Mouse (Mus musculus): ENCODE data around the gene Tanc2.

Tanc2 gene

GRCm38 (mm10) chr11:105952911-105953386, 363.2 kb downstream of the Tanc2 start, which contains the start of gene Cyb561:
TSS of gene Cyb561 (minus strand) at chr11:105953336.
- DNase-seq (ENCODE audit: extremely low read depth, low read depth) = no peak

DNA sequence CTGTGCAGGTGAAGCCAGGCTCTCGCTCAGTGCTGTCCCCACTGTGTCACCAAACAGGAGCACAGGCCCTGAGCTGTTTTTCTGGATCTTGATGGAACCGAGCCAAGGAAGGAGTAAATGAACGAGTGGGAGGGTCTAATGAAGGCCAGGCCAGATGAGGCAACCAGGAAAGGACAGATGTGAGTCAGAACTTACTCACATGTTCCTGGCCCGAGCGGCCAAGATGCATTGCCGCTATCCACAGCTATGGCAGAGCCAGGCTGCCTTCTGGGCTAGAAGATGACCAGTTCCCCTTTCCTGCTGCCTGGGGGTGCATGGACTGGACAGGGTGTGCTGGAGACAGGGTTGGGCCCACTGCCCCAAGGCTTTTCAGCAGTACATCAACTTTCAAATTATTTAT, 363.6 kb downstream of the Tanc2 start:
- DNase-seq (ENCODE audit: extremely low read depth, low read depth) = no peak

GRCm38 (mm10) chr11:105955815-105956430, 366.1 kb downstream of the Tanc2 start:
- no peak for DNase-seq (ENCODE audit: extremely low read depth, low read depth)

- DNase-seq (ENCODE audit: extremely low read depth, low read depth) = no peak
Observed at GRCm38 (mm10) chr11:105957501-105957900, 367.7 kb downstream of the Tanc2 start.

DNA sequence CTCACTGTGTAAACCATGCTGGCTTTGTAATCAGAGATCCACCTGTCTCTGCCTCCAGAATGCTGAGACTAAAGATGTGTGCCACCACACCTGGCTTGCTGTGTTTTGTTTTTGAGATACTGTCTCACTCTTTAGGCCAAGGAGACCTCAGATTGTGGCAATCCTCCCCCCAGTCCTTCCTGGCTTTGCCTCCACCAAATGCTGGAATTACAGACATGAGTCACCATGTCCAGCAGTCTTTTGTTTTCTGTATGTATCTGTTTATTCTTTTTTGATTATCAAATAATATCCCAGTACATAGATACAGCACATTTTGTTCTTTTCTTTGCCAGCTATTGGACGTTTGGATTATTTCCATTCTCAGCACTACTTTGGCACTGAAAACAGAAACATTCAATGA, 368.8 kb downstream of the Tanc2 start:
- no peak for DNase-seq (ENCODE audit: extremely low read depth, low read depth)

DNA sequence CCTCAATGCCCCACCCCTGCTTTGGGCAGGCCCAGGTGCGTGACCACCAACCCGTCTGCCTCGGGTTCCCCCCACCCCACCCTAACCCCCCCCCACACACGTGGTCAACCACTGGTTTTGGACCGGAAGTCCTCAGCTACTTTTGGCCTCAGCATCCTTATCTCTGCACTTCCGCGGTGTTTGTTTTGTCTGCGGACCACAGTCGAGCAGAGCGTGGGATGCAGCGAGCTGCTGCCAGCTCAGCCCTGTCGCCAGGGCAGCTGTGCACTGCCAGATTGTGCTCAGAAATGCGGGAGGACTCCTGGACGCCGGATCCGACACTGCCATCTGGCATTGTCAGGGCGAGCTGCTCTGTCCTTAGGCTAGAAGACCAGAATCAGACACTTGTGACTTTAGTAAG, 369.6 kb downstream of the Tanc2 start:
- DNase-seq (ENCODE audit: extremely low read depth, low read depth) = no peak

- DNase-seq (ENCODE audit: extremely low read depth, low read depth) = no peak
Observed at GRCm38 (mm10) chr11:105964691-105965090, 374.9 kb downstream of the Tanc2 start.

- no peak for DNase-seq (ENCODE audit: extremely low read depth, low read depth)
Observed at GRCm38 (mm10) chr11:105966288-105966687, 376.5 kb downstream of the Tanc2 start.

GRCm38 (mm10) chr11:105967741-105968574, 378.2 kb downstream of the Tanc2 start, which contains the start of gene Ace:
TSS of gene Ace (plus strand) at chr11:105967945.
- no peak for DNase-seq (ENCODE audit: extremely low read depth, low read depth)

- no peak for DNase-seq (ENCODE audit: extremely low read depth, low read depth)
Observed at GRCm38 (mm10) chr11:105968948-105969347, 379.2 kb downstream of the Tanc2 start.

DNA sequence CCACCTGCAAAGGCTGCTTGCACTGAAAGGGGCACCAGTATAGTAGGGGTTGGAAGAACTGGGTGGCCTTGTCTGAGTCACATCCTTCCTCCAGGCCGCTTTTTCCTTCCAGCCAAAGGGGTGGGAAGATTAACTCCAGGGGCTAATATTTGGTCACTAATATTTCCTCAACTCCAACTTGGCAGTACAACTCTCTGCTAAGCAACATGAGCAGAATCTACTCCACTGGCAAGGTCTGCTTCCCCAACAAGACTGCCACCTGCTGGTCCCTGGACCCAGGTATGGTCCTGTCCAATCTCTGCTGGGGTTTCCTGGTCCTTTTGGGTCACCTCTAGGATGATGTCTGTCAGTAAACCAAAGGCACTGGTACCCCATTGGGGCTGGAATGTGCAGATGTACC, 379.7 kb downstream of the Tanc2 start:
- DNase-seq (ENCODE audit: extremely low read depth, low read depth) = no peak

- no peak for DNase-seq (ENCODE audit: extremely low read depth, low read depth)
Observed at GRCm38 (mm10) chr11:105974593-105974992, 384.8 kb downstream of the Tanc2 start.

DNA sequence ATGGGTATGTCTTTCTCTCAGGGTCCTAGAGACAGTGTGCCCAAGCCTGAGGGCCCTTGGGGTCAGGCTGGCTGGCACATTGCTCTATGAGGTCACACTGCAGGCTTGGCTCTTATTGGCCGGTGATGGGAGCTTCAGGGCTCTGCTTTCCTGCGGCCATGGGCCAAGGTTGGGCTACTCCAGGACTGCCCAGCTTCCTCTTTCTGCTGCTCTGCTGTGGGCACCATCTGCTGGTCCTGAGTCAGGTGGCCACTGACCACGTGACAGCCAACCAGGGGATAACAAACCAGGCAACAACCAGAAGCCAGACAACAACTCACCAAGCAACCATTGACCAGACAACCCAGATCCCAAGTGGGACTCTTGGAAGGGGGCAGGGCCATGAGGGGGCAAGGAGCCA, 385.3 kb downstream of the Tanc2 start:
- DNase-seq (ENCODE audit: extremely low read depth, low read depth) = no peak

- no peak for DNase-seq (ENCODE audit: extremely low read depth, low read depth)
Observed at GRCm38 (mm10) chr11:105975636-105976035, 385.9 kb downstream of the Tanc2 start.

- DNase-seq (ENCODE audit: extremely low read depth, low read depth) = no peak
Observed at GRCm38 (mm10) chr11:105978232-105978631, 388.4 kb downstream of the Tanc2 start.

GRCm38 (mm10) chr11:105978634-105979033, 388.8 kb downstream of the Tanc2 start:
- DNase-seq (ENCODE audit: extremely low read depth, low read depth) = no peak
